Mouse (Mus musculus) testis, adult 2 months (tissue): ENCODE data around the gene Ngly1.

Source experiments
- CTCF ChIP-seq: fragments of 200-500 bp; IDR thresholded peaks from 2 replicates; pipeline ENCODE4 v1.5.1; 2012; ENCODE audit warnings: low read depth, mild to moderate bottlenecking, inconsistent platforms, low read length, moderate library complexity; ENCODE audit not compliant: control insufficient read depth, insufficient read depth, insufficient replicate concordance
- POLR2A ChIP-seq: fragments of 200-500 bp; IDR thresholded peaks from 2 replicates; pipeline ENCODE4 v1.6.1; 2012; ENCODE audit warnings: low read depth, mild to moderate bottlenecking, inconsistent platforms, low read length, moderate library complexity; ENCODE audit not compliant: control insufficient read depth

DNA sequence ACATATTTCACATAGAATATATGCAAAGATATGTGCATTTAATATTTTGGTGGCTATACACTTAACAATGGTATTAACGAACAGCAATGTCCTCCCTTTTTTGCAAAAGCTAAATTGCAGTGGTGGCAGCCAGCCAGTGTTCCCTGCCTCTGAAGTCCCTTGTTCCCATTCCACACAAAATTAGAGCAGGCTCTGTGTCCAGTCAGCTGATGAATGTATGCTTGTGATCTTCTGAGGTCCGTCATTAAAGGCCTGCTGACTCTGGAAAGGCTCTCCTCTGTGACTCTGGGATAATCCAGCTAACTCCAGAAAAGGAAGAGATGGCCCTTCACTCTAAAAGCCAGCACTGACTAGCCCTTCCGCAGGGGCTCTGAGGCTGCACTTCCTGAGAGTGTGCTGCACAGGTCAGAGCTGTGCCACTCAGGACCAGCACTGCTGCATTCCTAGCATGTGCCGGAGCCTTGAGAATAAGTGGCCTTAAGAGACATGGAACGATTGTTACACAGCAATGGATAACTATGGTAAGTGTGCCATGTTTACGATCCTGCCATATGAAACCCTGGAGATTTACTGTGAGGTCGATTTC is 64.9 kb downstream of the Ngly1 start:
- no peak for TF ChIP-seq POLR2A
- no peak for TF ChIP-seq CTCF
